In the genomic region with DNA sequence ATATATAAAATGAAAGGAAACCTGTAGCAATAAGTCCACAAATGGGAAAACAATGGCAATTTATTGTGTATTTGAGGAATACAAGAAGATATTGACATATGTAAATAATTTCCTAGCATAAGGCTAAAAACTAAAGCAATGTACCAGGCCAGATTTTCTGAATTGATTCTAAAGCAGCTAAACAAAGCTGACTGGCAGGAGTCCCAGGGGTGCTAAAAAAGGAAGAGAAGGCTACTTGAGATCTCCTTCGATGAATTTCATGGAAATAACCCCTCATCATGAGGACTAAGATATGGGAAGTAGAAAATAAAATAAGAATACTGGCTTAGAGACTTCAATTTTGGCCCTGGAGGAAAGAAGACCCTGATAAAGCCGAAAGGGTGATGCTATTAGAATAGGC, we compare ENCODE assay signal across 15 mouse cellular contexts.
"Had no signal": no experiment of that assay in that cellular context is flagged by ENCODE, and none has a peak within 500 bp of the region (broad histone marks: within the 10 kb centered on the region; RNA-seq: fewer than 3 reads in every experiment).

No protein-coding gene starts in this region.

- H3K4me3 ChIP-seq: layer of hippocampus, adult 2 months; liver, embryonic 13.5 days had no signal

- H3K4me2 ChIP-seq: liver, embryonic 13.5 days; midbrain, embryonic 11.5 days had no signal

- H3K9me3 ChIP-seq: liver, embryonic 13.5 days had no signal

- H3K36me3 ChIP-seq: liver, embryonic 13.5 days had no signal

- H3K9ac ChIP-seq: liver, embryonic 13.5 days had no signal

- H3K27me3 ChIP-seq: liver, embryonic 13.5 days had no signal

- H3K4me1 ChIP-seq: liver, embryonic 13.5 days had no signal

- H3K27ac ChIP-seq: kidney, postnatal 0 days; layer of hippocampus, adult 2 months; liver, embryonic 13.5 days had no signal

- ATAC-seq: intestine, postnatal 0 days had no signal

- DNase-seq: kidney, adult 2 months; kidney, postnatal 25 days; layer of hippocampus, adult 9-11 months; liver, embryonic 13.5 days; lung, adult 2 months; lung, postnatal 14 days; lung, postnatal 4 days; midbrain, embryonic 14.5 days; thymus, adult 2 months; thymus, postnatal 14 days; thymus, postnatal 4 days had no signal
